Mouse (Mus musculus): Measurements from ENCODE around the gene Coil.

- no peak for TF ChIP-seq USF1 (IDR thresholded peaks at IDR 0.05; ENCODE audit: low read depth)
- no peak for TF ChIP-seq POLR2A (IDR thresholded peaks at IDR 0.05; ENCODE audit: insufficient read length, low read depth)
- no peak for TF ChIP-seq E2F4 (IDR thresholded peaks at IDR 0.05; ENCODE audit: insufficient read depth)
- TF ChIP-seq POLR2AphosphoS2 (IDR thresholded peaks at IDR 0.05; ENCODE audit: insufficient read length, low read depth) = no peak
- no peak for TF ChIP-seq MAX (IDR thresholded peaks at IDR 0.05; ENCODE audit: low read depth)
- TF ChIP-seq MYOG (IDR thresholded peaks at IDR 0.05; ENCODE audit: control insufficient read depth in 1 of 3, insufficient read depth in 1 of 3, insufficient read length in 2 of 3, low read depth in 2 of 3) = no peak
- no peak for TF ChIP-seq MYOD1 (IDR thresholded peaks at IDR 0.05; ENCODE audit: control insufficient read depth in 1 of 3, insufficient read length in 2 of 3, low read depth in 2 of 3)
- TF ChIP-seq TCF12 (IDR thresholded peaks at IDR 0.05; ENCODE audit: insufficient read depth, poor library complexity, severe bottlenecking) = no peak
- TF ChIP-seq CEBPB (IDR thresholded peaks at IDR 0.05; ENCODE audit: insufficient read depth, poor library complexity, severe bottlenecking) = no peak
- TF ChIP-seq TCF3 (IDR thresholded peaks at IDR 0.05; ENCODE audit: insufficient read length, low read depth) = no peak
- TF ChIP-seq SRF (IDR thresholded peaks at IDR 0.05; ENCODE audit: control insufficient read depth, insufficient read length, low read depth) = no peak
These were observed 53.4 kb downstream of the Coil start for GRCm38 (mm10) chr11:89023477-89023876.
